Mouse (Mus musculus) adrenal gland, adult (tissue): ENCODE results near the gene Dnajc27.

ENCODE experiments used
- DNase-seq, 2 experiments: peaks; one replicate each; pipeline ENCODE4 v3.0.0; 2022 to 2023; ENCODE audit warnings: low spot score in 1 of 2; ENCODE audit not compliant: inconsistent age in 2 of 2

The Dnajc27 gene

GRCm38 (mm10) chr12:4080311-4080710 is 2.1 kb upstream of the Dnajc27 start:
- DNase-seq: peak; percentile 77 to 94

GRCm38 (mm10) chr12:4083441-4083840 is 1.1 kb downstream of the Dnajc27 start:
- no peak for DNase-seq

GRCm38 (mm10) chr12:4107383-4107782 is 25.0 kb downstream of the Dnajc27 start:
- peak; percentile 76 to 93 for DNase-seq

- DNase-seq: no peak
These were observed 33.7 kb downstream of the Dnajc27 start for GRCm38 (mm10) chr12:4116132-4116531.

GRCm38 (mm10) chr12:4117136-4117535 is 34.8 kb downstream of the Dnajc27 start:
- DNase-seq: no peak

GRCm38 (mm10) chr12:4117579-4117978 is 35.2 kb downstream of the Dnajc27 start:
- DNase-seq: no peak

GRCm38 (mm10) chr12:4127346-4127745 is 45.0 kb downstream of the Dnajc27 start:
- DNase-seq: peak in 1 of 2 experiments; percentile 59

- DNase-seq: peak; percentile 81 to 91
These were observed 50.8 kb downstream of the Dnajc27 start, which contains the start of gene Adcy3 for GRCm38 (mm10) chr12:4132941-4133846. Gene Adcy3 (plus strand): TSS chr12:4133103.

- DNase-seq: no peak
These were observed 51.4 kb downstream of the Dnajc27 start for GRCm38 (mm10) chr12:4133847-4134212.

- no peak for DNase-seq
These were observed 60.8 kb downstream of the Dnajc27 start for GRCm38 (mm10) chr12:4143179-4143578.

- DNase-seq: peak in 1 of 2 experiments; percentile 46
These were observed 68.6 kb downstream of the Dnajc27 start for GRCm38 (mm10) chr12:4150936-4151335.

GRCm38 (mm10) chr12:4151969-4152368 is 69.6 kb downstream of the Dnajc27 start:
- no peak for DNase-seq

- DNase-seq: no peak
These were observed 75.1 kb downstream of the Dnajc27 start for GRCm38 (mm10) chr12:4157466-4157865.

- DNase-seq: no peak
These were observed 75.8 kb downstream of the Dnajc27 start for GRCm38 (mm10) chr12:4158179-4158578.

GRCm38 (mm10) chr12:4158868-4159632 is 76.7 kb downstream of the Dnajc27 start:
- DNase-seq: no peak
